Mouse (Mus musculus): ENCODE measurements around the gene Gpr85.

Gene Gpr85

GRCm38 (mm10) chr6:13816661-13817060 is 23.1 kb downstream of the Gpr85 start:
- no peak for DNase-seq (ENCODE audit: low spot score)

DNA sequence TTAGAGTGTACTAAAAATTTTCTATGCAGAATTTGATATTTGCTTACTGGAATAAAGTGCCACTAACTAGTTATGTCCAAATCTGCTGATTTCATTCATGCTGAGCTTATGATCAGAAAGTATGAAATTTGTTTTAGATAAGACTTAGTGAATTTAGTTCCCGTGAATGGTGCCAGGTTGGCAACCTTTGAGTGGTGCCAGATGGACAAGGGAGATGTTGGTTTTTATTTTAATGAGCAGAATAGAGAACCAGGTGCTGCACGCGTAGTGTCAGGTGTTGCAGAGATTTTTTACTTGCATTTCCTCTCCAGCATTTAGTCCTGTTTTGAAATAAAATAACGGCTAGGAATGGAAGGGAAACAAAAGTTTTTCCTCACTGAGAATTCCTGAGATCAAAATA is 27.6 kb downstream of the Gpr85 start:
- no peak for DNase-seq (ENCODE audit: low spot score)

DNA sequence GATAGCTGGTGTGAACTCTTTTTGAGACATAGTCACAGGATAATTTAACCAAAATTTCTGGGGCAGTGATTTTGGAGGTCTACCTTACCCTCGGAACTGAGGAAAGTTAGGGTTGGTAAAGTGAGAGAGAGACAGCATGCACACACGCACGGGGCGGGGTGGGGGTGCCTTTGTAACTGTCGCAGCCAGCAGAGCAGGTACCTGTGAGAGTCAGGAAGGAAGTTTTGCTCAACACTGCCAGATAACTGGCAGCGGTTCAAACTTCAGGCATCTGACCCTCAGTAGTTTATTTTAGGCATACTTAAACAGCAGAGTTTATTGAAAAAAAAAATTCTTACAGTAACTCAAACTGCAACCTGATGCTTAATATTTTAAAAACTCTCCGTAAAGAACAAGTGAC is 39.7 kb downstream of the Gpr85 start:
- no peak for DNase-seq (ENCODE audit: low spot score)

GRCm38 (mm10) chr6:13797389-13797788 is 42.4 kb downstream of the Gpr85 start:
- DNase-seq (ENCODE audit: low spot score): no peak

Data from embryo, embryonic 10.5 days (tissue).